Mouse (Mus musculus) myocyte (in vitro differentiated cells): ENCODE results near the gene Siglece. TPM values are rescaled to one million over a fixed set of nuclear protein-coding genes. Genes with fewer than 3 reads are reported as not detected.

ENCODE experiments used
- H3K27me3 ChIP-seq: one replicate; pipeline ENCODE4 v1.6.1; 2011; ENCODE audit not compliant: control insufficient read depth, insufficient read depth, insufficient read length
- H3K36me3 ChIP-seq: one replicate; pipeline ENCODE4 v1.6.1; 2011; ENCODE audit not compliant: control insufficient read depth, insufficient read depth
- H3K4me2 ChIP-seq: one replicate; pipeline ENCODE4 v1.6.1; 2011; ENCODE audit warnings: low read depth, control low read depth
- H3K4me3 ChIP-seq: one replicate; pipeline ENCODE4 v1.5.1; 2011; ENCODE audit warnings: mild to moderate bottlenecking, control low read depth, moderate library complexity
- H3K79me2 ChIP-seq: one replicate; pipeline ENCODE4 v1.6.1; 2011; ENCODE audit not compliant: control insufficient read depth, insufficient read depth
- H3ac ChIP-seq: one replicate; pipeline ENCODE4 v1.6.1; 2011; ENCODE audit not compliant: control insufficient read depth, insufficient read length
- CEBPB ChIP-seq: IDR thresholded peaks from 2 replicates; pipeline ENCODE4 v1.6.1; 2011; ENCODE audit warnings: mild to moderate bottlenecking, moderate library complexity; ENCODE audit not compliant: poor library complexity, insufficient read depth, severe bottlenecking
- E2F4 ChIP-seq: IDR thresholded peaks from one replicate; pipeline ENCODE4 v1.6.1; 2011; ENCODE audit warnings: mild to moderate bottlenecking, control low read depth, moderate library complexity; ENCODE audit not compliant: insufficient read depth
- MAX ChIP-seq: IDR thresholded peaks from one replicate; pipeline ENCODE4 v1.6.1; 2011; ENCODE audit warnings: low read depth, mild to moderate bottlenecking, control low read depth
- MYOD1 ChIP-seq, 3 experiments: IDR thresholded peaks; one replicate each; pipeline ENCODE4 v1.6.1; 2011; ENCODE audit warnings: control low read depth in 2 of 3, low read depth in 2 of 3, mild to moderate bottlenecking in 2 of 3, moderate library complexity in 1 of 3; ENCODE audit not compliant: insufficient read length in 2 of 3, control insufficient read depth in 1 of 3
- MYOG ChIP-seq, 3 experiments: IDR thresholded peaks; one replicate each; pipeline ENCODE4 v1.6.1; 2011; ENCODE audit warnings: control low read depth in 2 of 3, low read depth in 2 of 3, mild to moderate bottlenecking in 2 of 3; ENCODE audit not compliant: insufficient read length in 2 of 3, control insufficient read depth in 1 of 3, insufficient read depth in 1 of 3
- POLR2A ChIP-seq: IDR thresholded peaks from one replicate; pipeline ENCODE4 v1.6.1; 2011; ENCODE audit warnings: low read depth, mild to moderate bottlenecking, control low read depth, moderate library complexity; ENCODE audit not compliant: insufficient read length
- POLR2AphosphoS2 ChIP-seq: IDR thresholded peaks from one replicate; pipeline ENCODE4 v1.6.1; 2011; ENCODE audit warnings: low read depth, control low read depth; ENCODE audit not compliant: insufficient read length
- REST ChIP-seq: IDR thresholded peaks from one replicate; pipeline ENCODE4 v1.6.1; 2011; ENCODE audit warnings: mild to moderate bottlenecking, control low read depth, moderate library complexity; ENCODE audit not compliant: insufficient read depth, insufficient read length
- SRF ChIP-seq: IDR thresholded peaks from one replicate; pipeline ENCODE4 v1.6.1; 2011; ENCODE audit warnings: low read depth; ENCODE audit not compliant: control insufficient read depth, insufficient read length
- TCF12 ChIP-seq: IDR thresholded peaks from one replicate; pipeline ENCODE4 v1.6.1; 2011; ENCODE audit warnings: mild to moderate bottlenecking, control low read depth; ENCODE audit not compliant: poor library complexity, insufficient read depth, severe bottlenecking
- TCF3 ChIP-seq: IDR thresholded peaks from one replicate; pipeline ENCODE4 v1.6.1; 2011; ENCODE audit warnings: low read depth, control low read depth; ENCODE audit not compliant: insufficient read length
- USF1 ChIP-seq: IDR thresholded peaks from one replicate; pipeline ENCODE4 v1.6.1; 2011; ENCODE audit warnings: low read depth, mild to moderate bottlenecking, control low read depth, moderate library complexity
- polyA plus RNA-seq: library from polyadenylated mRNA; unstranded; fragments of >200 nt; fragmentation: generic; extraction: Trizol; gene quantifications from one replicate; pipeline ENCODE4 v1.2.1, GENCODE M21; 2012; ENCODE audit warnings: missing spikeins

Siglece gene
- polyA plus RNA-seq, 1 experiment, result not detected

- no peaks in the 10 kb centered on the region for H3K36me3 ChIP-seq
- no peak within 1 kb of the TSS for H3ac ChIP-seq
- peaks cover 5% of the 10 kb centered on the region for H3K27me3 ChIP-seq
- H3K79me2 ChIP-seq, result no peaks in the 10 kb centered on the region
- H3K4me2 ChIP-seq, result no peak within 1 kb of the TSS
- no peak within 1 kb of the TSS for H3K4me3 ChIP-seq
- TF ChIP-seq POLR2A (no peak), TCF3 (no peak), CEBPB (no peak), REST (no peak)
Measured at GRCm38 (mm10) chr7:43634500-43634899, 25.5 kb downstream of the Siglece start, which contains the start of gene Ceacam18. Ceacam18 (plus strand) TSS chr7:43634707.

- peaks cover 5% of the 10 kb centered on the region for H3K27me3 ChIP-seq
- H3K79me2 ChIP-seq, result no peaks in the 10 kb centered on the region
- no peak overlapping the region for H3K4me3 ChIP-seq
- no peak overlapping the region for H3K4me2 ChIP-seq
- no peak overlapping the region for H3ac ChIP-seq
- TF ChIP-seq E2F4 (no peak), TCF12 (no peak), SRF (no peak), POLR2AphosphoS2 (no peak), REST (no peak), MYOG (IDR thresholded peaks at IDR 0.05; ENCODE audit: control insufficient read depth in 1 of 3, insufficient read depth in 1 of 3, insufficient read length in 2 of 3, low read depth in 2 of 3) (no peak), MYOD1 (IDR thresholded peaks at IDR 0.05; ENCODE audit: control insufficient read depth in 1 of 3, insufficient read length in 2 of 3, low read depth in 2 of 3) (no peak), USF1 (no peak), CEBPB (no peak)
- H3K36me3 ChIP-seq, result no peaks in the 10 kb centered on the region
Measured at GRCm38 (mm10) chr7:43633940-43634339, 26.0 kb downstream of the Siglece start.

GRCm38 (mm10) chr7:43625794-43626422 lies 34.1 kb downstream of the Siglece start:
- H3ac ChIP-seq, result no peak overlapping the region
- TF ChIP-seq MYOD1 (IDR thresholded peaks at IDR 0.05; ENCODE audit: control insufficient read depth in 1 of 3, insufficient read length in 2 of 3, low read depth in 2 of 3) (no peak), POLR2A (no peak), USF1 (no peak), TCF12 (no peak), CEBPB (no peak), TCF3 (no peak), MAX (no peak), REST (no peak), MYOG (IDR thresholded peaks at IDR 0.05; ENCODE audit: control insufficient read depth in 1 of 3, insufficient read depth in 1 of 3, insufficient read length in 2 of 3, low read depth in 2 of 3) (no peak), SRF (no peak), POLR2AphosphoS2 (no peak), E2F4 (no peak)

GRCm38 (mm10) chr7:43625065-43625464 lies 34.9 kb downstream of the Siglece start:
- no peak overlapping the region for H3ac ChIP-seq
- no peak overlapping the region for H3K4me3 ChIP-seq
- no peaks in the 10 kb centered on the region for H3K36me3 ChIP-seq
- H3K27me3 ChIP-seq, result no peaks in the 10 kb centered on the region
- H3K4me2 ChIP-seq, result no peak overlapping the region
- no peaks in the 10 kb centered on the region for H3K79me2 ChIP-seq
- no peak for TF ChIP-seq CEBPB
- TF ChIP-seq MAX, result no peak
- TF ChIP-seq TCF12, result no peak
- no peak for TF ChIP-seq E2F4
- no peak for TF ChIP-seq USF1
- TF ChIP-seq TCF3, result no peak
- no peak for TF ChIP-seq SRF
- no peak for TF ChIP-seq POLR2A
- no peak for TF ChIP-seq MYOD1 (IDR thresholded peaks at IDR 0.05; ENCODE audit: control insufficient read depth in 1 of 3, insufficient read length in 2 of 3, low read depth in 2 of 3)
- TF ChIP-seq MYOG (IDR thresholded peaks at IDR 0.05; ENCODE audit: control insufficient read depth in 1 of 3, insufficient read depth in 1 of 3, insufficient read length in 2 of 3, low read depth in 2 of 3), result no peak

More at GRCm38 (mm10) chr7:43625794-43626422, 34.1 kb downstream of the Siglece start:
- H3K27me3 ChIP-seq, result no peaks in the 10 kb centered on the region
- H3K36me3 ChIP-seq, result no peaks in the 10 kb centered on the region
- H3K4me2 ChIP-seq, result no peak overlapping the region
- H3K79me2 ChIP-seq, result no peaks in the 10 kb centered on the region
- no peak overlapping the region for H3K4me3 ChIP-seq

- no peak for TF ChIP-seq USF1
- no peak for TF ChIP-seq E2F4
- TF ChIP-seq MYOD1 (IDR thresholded peaks at IDR 0.05; ENCODE audit: control insufficient read depth in 1 of 3, insufficient read length in 2 of 3, low read depth in 2 of 3), result peak in 2 of 3 experiments; percentile 69 to 74
- TF ChIP-seq CEBPB, result no peak
- H3ac ChIP-seq, result no peak overlapping the region
Measured at GRCm38 (mm10) chr7:43623819-43624218, 36.1 kb downstream of the Siglece start.

More at GRCm38 (mm10) chr7:43623819-43624218, 36.1 kb downstream of the Siglece start:
- Histone ChIP-seq H3K4me3 (no peak overlapping the region), H3K36me3 (no peaks in the 10 kb centered on the region), H3K4me2 (no peak overlapping the region), H3K27me3 (no peaks in the 10 kb centered on the region), H3K79me2 (no peaks in the 10 kb centered on the region)
